12 mouse cellular contexts compared by ENCODE assay signal in genomic region chr6:52951871-52952525, GRCm38 (mm10).
A peak's percentile ranks its signal among the peaks of the same experiment; 100 is the strongest.
DNase-seq lines count a peak whose midpoint lies in the region; ATAC-seq and TF ChIP-seq lines count a peak whose summit lies in the region.
"Had no signal": no experiment of that assay in that cellular context is flagged by ENCODE, and none has a peak within 500 bp of the region (broad histone marks: within the 10 kb centered on the region; RNA-seq: fewer than 3 reads in every experiment).

No protein-coding gene starts in this region.

- H3K27me3 ChIP-seq in hindbrain, embryonic 13.5 days = no peaks in the 10 kb centered on the region
- no peaks in the 10 kb centered on the region for H3K27me3 ChIP-seq in hindbrain, embryonic 12.5 days
- no peaks in the 10 kb centered on the region for H3K27me3 ChIP-seq in stomach, postnatal 0 days (ENCODE audit: control insufficient read depth, insufficient read depth, low read length)
- H3K27me3 ChIP-seq: kidney, embryonic 15.5 days had no signal

- TF ChIP-seq EP300 in stomach, postnatal 0 days (optimal IDR thresholded peaks at IDR 0.05) = no peak

- H3K9me3 ChIP-seq in hindbrain, embryonic 13.5 days = no peaks in the 10 kb centered on the region
- no peaks in the 10 kb centered on the region for H3K9me3 ChIP-seq in hindbrain, embryonic 12.5 days (replicated peaks)
- H3K9me3 ChIP-seq in stomach, postnatal 0 days (ENCODE audit: control insufficient read depth, low read length) = no peaks in the 10 kb centered on the region
- H3K9me3 ChIP-seq: kidney, embryonic 15.5 days had no signal

- 0 out of 2 replicates have a peak overlapping the region, but pooled peaks have one; percentile 46 for H3K27ac ChIP-seq in hindbrain, embryonic 13.5 days
- no peak overlapping the region for H3K27ac ChIP-seq in hindbrain, embryonic 12.5 days
- no peak overlapping the region for H3K27ac ChIP-seq in stomach, postnatal 0 days (replicated peaks)
- H3K27ac ChIP-seq: kidney, embryonic 15.5 days; macrophage had no signal

- H3K4me3 ChIP-seq in hindbrain, embryonic 13.5 days = no peak overlapping the region
- no peak overlapping the region for H3K4me3 ChIP-seq in hindbrain, embryonic 12.5 days
- no peak overlapping the region for H3K4me3 ChIP-seq in stomach, postnatal 0 days (ENCODE audit: low read depth, low read length)
- H3K4me3 ChIP-seq: kidney, embryonic 15.5 days had no signal

- peaks cover 21% of the 10 kb centered on the region for H3K4me1 ChIP-seq in hindbrain, embryonic 13.5 days (replicated peaks)
- peaks cover 8% of the 10 kb centered on the region for H3K4me1 ChIP-seq in hindbrain, embryonic 12.5 days
- no peaks in the 10 kb centered on the region for H3K4me1 ChIP-seq in stomach, postnatal 0 days (replicated peaks; ENCODE audit: control insufficient read depth, insufficient read depth)

- no peak; the same call in 1 of the 2 replicates for ATAC-seq in hindbrain, embryonic 13.5 days (ENCODE audit: low FRiP score)
- ATAC-seq in hindbrain, embryonic 12.5 days (ENCODE audit: low FRiP score) = no peak
- no peak for ATAC-seq in stomach, postnatal 0 days (ENCODE audit: low FRiP score, low TSS enrichment)

- intact Hi-C loops in left cerebral cortex, postnatal 10 days (cut with DNase I) = no loop called here

- TF ChIP-seq CTCF in stomach, postnatal 0 days (IDR thresholded peaks at IDR 0.05; ENCODE audit: low read depth) = no peak

- no peak overlapping the region for H3K4me2 ChIP-seq in hindbrain, embryonic 13.5 days
- no peak overlapping the region for H3K4me2 ChIP-seq in hindbrain, embryonic 12.5 days (replicated peaks)
- H3K4me2 ChIP-seq in stomach, postnatal 0 days (replicated peaks; ENCODE audit: low read depth) = no peak overlapping the region
- H3K4me2 ChIP-seq: kidney, embryonic 15.5 days had no signal

- DNase-seq in testis, postnatal 10 days (ENCODE audit: low spot score) = peak; percentile 26
- no peak for DNase-seq in testis, postnatal 14 days (ENCODE audit: low spot score)
- peak; percentile 68 for DNase-seq in forelimb bud, embryonic 11.5 days (ENCODE audit: low read depth, low spot score)
- DNase-seq in stomach, postnatal 0 days (ENCODE audit: low spot score) = peak; percentile 11
- no peak for DNase-seq in ovary, postnatal 36 days (ENCODE audit: low spot score)
- DNase-seq in left cerebral cortex, postnatal 10 days (ENCODE audit: extremely low spot score in 1 of 2, low spot score in 2 of 2) = no peak
- DNase-seq: adrenal gland, postnatal 25 days; cerebellum, adult 18-20 months had no signal

- WGBS in hindbrain, embryonic 13.5 days = 77% methylated on average over 7 of the region's 7 CpGs
- WGBS in hindbrain, embryonic 12.5 days = 72% methylated on average over 7 of the region's 7 CpGs
- WGBS in stomach, postnatal 0 days = 71% methylated on average over 7 of the region's 7 CpGs

- no peaks in the 10 kb centered on the region for H3K36me3 ChIP-seq in hindbrain, embryonic 13.5 days
- H3K36me3 ChIP-seq in hindbrain, embryonic 12.5 days = no peaks in the 10 kb centered on the region
- H3K36me3 ChIP-seq in stomach, postnatal 0 days (ENCODE audit: control insufficient read depth, insufficient read depth, low read length) = no peaks in the 10 kb centered on the region
- H3K36me3 ChIP-seq: kidney, embryonic 15.5 days had no signal

- H3K9ac ChIP-seq in hindbrain, embryonic 13.5 days = no peak overlapping the region
- no peak overlapping the region for H3K9ac ChIP-seq in hindbrain, embryonic 12.5 days
- H3K9ac ChIP-seq in stomach, postnatal 0 days (ENCODE audit: low read length) = no peak overlapping the region
- H3K9ac ChIP-seq: kidney, embryonic 15.5 days had no signal

Comparison
In these comparisons a context has a peak if more than half of its experiments do, and no peak if none do; other contexts are left out.
1. DNase-seq: peak in testis, postnatal 10 days (single experiment), forelimb bud, embryonic 11.5 days (single experiment) and stomach, postnatal 0 days (single experiment); none in testis, postnatal 14 days (single experiment), ovary, postnatal 36 days (single experiment) and left cerebral cortex, postnatal 10 days (0 of 2).